Mouse (Mus musculus): Measurements from ENCODE around the gene Brdt. TPM values are rescaled to one million over a fixed set of nuclear protein-coding genes. Genes with fewer than 3 reads are reported as not detected.

Gene Brdt
- total RNA-seq, 2 experiments from 2014 or later = 0.26 to 0.56 TPM

DNA sequence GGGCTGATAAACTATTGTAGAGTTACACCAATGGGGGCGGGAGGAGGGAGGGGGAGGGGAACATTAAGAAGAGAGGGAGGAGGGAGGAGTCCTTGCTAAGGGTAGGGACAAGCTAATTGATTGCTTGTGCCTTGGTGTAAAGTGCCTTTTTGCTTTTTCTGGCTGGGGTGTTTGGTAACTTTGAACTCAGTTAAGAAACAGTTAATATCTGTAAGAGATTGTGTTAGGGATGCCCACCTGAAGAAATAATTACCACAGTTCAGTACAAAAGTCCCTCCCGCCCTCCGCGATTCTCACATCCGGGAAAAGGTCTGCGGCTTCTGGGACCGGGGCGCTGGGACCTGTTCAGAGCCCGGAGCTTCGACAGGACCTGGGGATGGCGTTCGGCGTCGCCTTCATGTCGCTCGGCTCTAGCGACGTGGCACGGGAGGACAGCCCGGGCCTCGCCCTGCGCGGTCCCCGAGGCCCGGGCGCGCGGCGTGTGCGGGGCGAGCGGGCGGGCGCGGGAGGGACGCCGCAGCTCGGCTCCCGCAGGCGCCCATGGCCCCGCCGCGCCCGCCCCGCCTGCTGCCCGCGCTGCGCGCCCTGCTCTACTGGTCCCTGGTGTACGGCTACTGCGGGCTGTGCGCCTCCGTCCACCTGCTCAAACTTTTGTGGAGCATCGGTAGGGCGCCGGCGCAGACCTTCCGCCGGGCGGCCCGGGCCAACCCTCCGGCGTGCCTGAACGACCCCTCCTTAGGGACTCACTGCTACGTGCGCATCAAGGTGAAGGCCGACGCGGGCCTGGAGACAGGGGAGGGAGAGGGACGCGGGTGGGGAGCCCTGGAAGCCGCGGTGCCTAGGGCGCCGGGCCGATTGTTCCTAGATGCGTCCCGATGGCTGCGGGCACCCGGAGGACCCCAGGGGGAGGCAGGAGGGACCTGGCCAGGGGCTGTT, 72.3 kb downstream of the Brdt start:
- DNase-seq (ENCODE audit: low spot score) = no peak
- intact Hi-C loops (cut with DNase I) = no loop called here

DNA sequence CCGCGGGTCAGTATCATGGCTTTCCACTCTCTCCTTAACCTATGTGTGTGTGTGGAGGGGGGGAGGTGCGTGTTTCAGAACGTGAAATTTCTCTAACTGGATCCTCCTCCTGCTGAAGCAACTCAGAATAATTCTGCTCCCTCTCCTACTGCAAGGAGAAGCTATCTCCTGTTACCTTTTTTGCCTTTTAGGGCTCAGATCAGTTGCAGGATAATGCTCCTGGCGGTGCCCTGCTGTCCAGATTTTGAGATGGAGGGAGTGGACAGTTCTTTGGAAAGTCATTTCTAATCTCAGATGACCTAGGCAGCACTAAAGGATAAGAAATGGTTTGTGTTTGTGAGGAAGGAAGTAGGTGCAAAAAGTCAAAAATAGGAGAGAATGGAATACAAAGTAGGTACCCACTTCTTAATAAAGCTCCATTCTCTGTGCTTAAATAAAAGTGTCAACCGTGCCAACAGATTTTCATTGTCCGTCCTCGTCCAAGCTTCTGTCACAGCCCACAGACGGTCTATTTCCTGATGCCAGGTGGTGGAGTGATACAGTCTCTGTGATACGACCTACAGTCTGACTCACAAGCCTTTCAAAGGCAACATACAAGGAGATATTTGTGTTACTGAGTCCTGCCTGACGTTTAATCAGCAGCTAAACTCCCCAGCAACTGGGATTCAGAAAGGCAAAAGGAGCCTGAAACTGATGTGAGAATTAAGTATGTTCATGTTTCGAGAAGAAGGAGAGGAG, 73.2 kb downstream of the Brdt start:
- intact Hi-C loops (cut with DNase I) = no loop called here
- DNase-seq (ENCODE audit: low spot score) = no peak

GRCm38 (mm10) chr5:107405361-107405760, 74.4 kb downstream of the Brdt start:
- DNase-seq (ENCODE audit: low spot score) = no peak
- intact Hi-C loops (cut with DNase I) = no loop called here

DNA sequence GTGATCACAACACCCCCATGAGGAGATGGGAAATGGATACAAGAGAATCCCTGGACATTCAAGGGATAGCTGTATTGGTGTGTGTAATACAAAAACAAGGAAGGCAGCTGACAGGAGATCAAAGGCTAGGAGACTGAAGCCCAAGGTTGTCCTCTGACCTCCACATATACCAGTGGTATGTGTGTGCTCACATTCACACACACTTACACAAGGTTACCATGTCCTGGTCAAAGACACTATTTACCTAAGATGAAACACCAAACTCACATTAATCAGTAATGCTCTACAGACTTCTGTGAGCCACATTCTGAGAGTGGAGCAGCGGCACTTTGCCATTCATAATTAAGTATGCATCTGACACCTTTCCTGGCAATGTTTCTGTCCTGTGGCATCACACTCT, 79.3 kb downstream of the Brdt start:
- intact Hi-C loops (cut with DNase I) = no loop called here
- no peak for DNase-seq (ENCODE audit: low spot score)

GRCm38 (mm10) chr5:107411326-107411725, 80.4 kb downstream of the Brdt start:
- intact Hi-C loops (cut with DNase I) = no loop called here
- no peak for DNase-seq (ENCODE audit: low spot score)

GRCm38 (mm10) chr5:107412285-107412684, 81.3 kb downstream of the Brdt start:
- no peak for DNase-seq (ENCODE audit: low spot score)
- intact Hi-C loops (cut with DNase I) = no loop called here

DNA sequence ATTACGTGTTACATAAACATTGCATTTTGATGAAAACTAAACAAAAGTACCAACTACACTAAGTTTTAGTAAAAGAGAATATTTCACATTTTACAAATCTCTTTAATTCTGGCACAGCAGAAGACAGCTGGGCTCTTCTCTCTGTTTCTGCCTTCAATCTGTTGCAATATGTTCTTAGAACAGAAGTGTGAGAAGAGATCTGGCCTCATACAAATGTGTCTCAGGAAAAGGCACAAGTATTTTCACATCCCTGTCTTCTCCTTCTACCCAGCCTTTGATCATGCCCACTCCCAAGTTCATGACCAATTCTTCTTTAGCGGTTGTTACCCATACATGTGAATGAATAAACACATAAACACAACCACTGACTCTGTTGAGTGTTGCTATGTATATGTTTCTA, 84.1 kb downstream of the Brdt start:
- no peak for DNase-seq (ENCODE audit: low spot score)
- intact Hi-C loops (cut with DNase I) = no loop called here

GRCm38 (mm10) chr5:107421676-107422075, 90.7 kb downstream of the Brdt start:
- intact Hi-C loops (cut with DNase I) = no loop called here
- DNase-seq (ENCODE audit: low spot score) = no peak

GRCm38 (mm10) chr5:107431249-107431648, 100.3 kb downstream of the Brdt start, which contains the start of gene Lpcat2b:
Lpcat2b (plus strand) TSS chr5:107431549.
- intact Hi-C loops (cut with DNase I) = loop anchor here (10.0 kb wide), 1 partner anchor 466 kb away; the partner anchor contains the start of gene Cdc7
- DNase-seq (ENCODE audit: low spot score) = no peak

GRCm38 (mm10) chr5:107434001-107434400, 103.0 kb downstream of the Brdt start:
- intact Hi-C loops (cut with DNase I) = loop anchor here (10.0 kb wide), 1 partner anchor 469 kb away; the partner anchor contains the start of gene Cdc7
- DNase-seq (ENCODE audit: low spot score) = no peak

DNA sequence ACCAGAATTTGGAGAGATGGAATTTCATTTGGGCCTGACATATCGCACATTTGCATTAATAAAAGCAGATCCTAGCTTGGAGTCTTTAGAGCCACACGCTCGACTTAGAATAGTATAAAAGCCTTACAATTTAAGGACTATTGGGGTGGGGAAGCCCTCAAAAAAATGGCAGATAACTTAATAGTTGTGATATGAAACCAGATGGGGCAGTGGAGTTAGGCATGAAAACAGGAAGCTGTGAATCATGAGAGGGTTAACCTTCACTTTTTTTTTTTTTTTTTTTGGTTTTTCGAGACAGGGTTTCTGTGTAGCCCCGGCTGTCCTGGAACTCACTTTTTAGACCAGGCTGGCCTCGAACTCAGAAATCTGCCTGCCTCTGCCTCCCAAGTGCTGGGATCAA, 105.2 kb downstream of the Brdt start:
- DNase-seq (ENCODE audit: low spot score) = no peak
- intact Hi-C loops (cut with DNase I) = loop anchor here (5.0 to 10.0 kb wide), 2 partner anchors 79 to 471 kb away; partner anchors contain the start of gene Cdc7

Other genes with a start within 250 kb of the Brdt start
- 10 to 100 TPM; 42.9 to 50.8 TPM for gene Tgfbr3, start 41.5 kb upstream of the Brdt start, total RNA-seq (2021)
- gene Ephx4, start 71.6 kb downstream of the Brdt start, total RNA-seq (2021) = under 1 TPM in 1 of 2 experiments, not detected in 1; 0.26 TPM
- not detected for gene Lpcat2b, start 100.4 kb downstream of the Brdt start, total RNA-seq (2021)
- gene Btbd8, start 106.8 kb downstream of the Brdt start, total RNA-seq (2021) = 1 to 10 TPM; 4.4 to 5.4 TPM
- gene Gm42669, start 176.5 kb downstream of the Brdt start, total RNA-seq (2021) = under 1 TPM in 1 of 2 experiments, not detected in 1; 0.08 TPM
- gene 1700028K03Rik, start 203.6 kb downstream of the Brdt start, total RNA-seq (2021) = not detected